Mouse (Mus musculus) urinary bladder, adult 18-20 months (tissue): ENCODE measurements around the gene Lrrc49.
A peak's percentile ranks its signal among the peaks of the same experiment; 100 is the strongest.

ENCODE experiments used
- DNase-seq, 2 experiments: peaks; one replicate each; pipeline ENCODE4 v3.0.0; 2022; ENCODE audit warnings: low spot score in 2 of 2, mixed read lengths in 2 of 2

The Lrrc49 gene

DNA sequence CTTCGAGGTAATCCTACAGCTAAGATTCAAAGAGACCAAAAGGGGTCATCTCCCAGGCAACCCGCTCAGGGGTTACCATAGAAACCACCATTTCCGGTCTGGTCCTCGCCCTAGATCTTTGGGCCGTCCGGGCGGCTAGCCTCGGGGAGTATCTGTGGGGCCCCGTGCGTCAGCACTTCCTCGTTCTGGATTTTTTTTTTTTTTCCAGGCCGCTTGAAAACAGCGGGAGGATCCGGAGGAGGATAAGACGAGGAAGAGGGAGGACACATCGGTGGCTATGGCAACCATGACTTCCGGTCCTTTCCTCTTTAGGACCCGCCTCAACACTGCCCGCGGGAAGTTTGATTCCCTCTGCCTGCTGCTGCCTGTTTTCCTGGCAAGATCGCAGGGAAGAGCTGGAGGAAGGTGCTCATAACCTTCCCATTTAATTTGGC is at the start of gene Lrrc49:
Gene Lrrc49 (minus strand): TSS at position 268 of the 434 bp plus-strand sequence.
- peak; percentile 80 to 81 for DNase-seq

DNA sequence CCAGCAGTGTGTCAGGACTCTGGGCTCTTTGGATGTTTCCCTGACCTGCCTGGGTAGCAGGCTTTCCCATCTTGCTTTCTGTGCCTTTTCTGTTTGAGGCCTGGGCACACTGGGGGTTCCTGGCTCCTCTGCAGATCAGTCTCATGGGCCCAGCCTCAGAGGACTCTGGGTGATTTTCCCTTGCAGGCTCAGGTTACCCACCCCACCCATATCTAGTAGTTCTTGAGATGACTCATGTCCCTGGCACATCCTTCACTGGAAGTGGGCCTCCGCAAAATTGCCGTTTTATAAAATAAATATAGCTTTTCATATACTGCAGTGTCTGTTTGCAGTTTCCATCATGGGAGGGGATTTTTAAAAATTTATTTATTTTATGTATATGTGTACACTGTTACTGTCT is 46.4 kb upstream of the Lrrc49 start:
- DNase-seq: no peak

DNA sequence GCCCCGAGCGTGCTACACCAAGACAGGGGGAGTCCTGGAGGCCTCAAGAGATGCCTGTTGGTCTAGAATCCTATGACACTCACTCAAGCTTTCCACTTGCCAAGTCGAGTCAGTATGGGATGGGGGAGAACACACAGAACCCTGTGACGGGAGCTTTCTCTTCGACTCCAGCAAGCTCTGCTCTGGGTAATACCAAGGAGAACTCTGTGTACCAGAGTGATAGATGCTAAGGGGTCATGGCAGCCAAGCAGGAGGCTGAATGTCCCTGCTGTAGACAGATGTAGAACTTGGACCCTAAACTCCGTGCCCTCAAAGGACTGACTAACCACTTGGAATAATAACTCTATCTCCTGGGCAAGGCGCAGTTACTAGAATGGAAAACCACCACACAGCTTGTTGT is 37.0 kb upstream of the Lrrc49 start:
- no peak for DNase-seq

DNA sequence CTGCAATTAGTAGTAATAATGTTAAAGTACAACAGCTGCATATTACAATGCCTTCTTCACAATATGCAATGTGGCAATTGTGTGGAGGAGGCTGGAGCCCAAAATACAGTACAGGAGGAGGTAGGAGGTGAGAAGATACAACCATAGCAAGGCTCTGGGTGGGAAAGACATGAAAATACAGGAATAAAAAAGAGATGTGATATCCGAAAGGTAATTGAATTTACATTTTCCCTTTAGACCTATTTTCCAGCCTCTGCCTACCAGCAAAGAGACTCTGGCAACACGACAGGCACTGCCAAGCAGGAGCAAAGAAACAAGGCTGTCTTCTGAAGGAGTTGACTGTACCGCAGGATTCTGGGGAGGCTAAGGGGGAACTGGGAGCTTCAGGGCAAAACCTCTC is 31.7 kb upstream of the Lrrc49 start:
- DNase-seq: no peak

DNA sequence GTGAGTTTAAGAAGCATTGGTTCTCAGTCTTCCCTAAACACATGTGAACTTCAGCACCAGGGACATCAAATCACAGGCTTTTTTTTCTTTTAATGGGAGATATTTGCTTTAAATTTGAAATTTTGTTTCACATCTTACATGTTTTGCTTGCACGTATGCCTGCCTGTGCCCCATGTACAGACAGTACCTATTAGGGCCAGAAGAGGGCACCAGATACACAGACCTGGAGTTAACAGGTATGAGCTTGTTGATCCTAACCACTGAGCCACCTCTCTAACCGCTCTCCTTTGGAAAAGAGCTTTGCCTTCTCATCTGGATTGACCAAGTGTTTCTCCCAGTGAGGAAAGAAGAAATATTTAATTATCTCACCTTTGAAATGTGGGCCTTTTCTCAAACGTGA is 30.3 kb upstream of the Lrrc49 start:
- peak in 1 of 2 experiments; percentile 48 for DNase-seq

DNA sequence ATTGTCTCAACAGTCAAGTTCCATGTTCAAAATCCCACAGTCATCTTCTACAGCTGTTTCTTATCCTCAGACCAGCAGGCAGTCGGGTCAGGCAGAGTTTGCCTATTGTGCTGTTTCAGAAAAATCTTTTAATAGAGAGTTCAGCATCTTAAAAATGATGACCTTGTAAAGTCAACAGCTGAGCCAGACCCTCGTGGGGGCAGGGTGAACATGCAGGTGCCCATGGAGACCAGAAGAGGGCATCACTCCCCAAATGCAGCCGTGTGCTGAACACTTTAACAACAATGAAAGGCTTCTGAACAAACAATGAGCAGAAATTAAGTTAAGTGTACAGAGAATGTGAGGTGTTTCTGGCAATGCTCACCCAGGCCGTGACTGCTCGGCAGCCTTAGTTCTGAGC is 27.9 kb upstream of the Lrrc49 start:
- DNase-seq: no peak

DNA sequence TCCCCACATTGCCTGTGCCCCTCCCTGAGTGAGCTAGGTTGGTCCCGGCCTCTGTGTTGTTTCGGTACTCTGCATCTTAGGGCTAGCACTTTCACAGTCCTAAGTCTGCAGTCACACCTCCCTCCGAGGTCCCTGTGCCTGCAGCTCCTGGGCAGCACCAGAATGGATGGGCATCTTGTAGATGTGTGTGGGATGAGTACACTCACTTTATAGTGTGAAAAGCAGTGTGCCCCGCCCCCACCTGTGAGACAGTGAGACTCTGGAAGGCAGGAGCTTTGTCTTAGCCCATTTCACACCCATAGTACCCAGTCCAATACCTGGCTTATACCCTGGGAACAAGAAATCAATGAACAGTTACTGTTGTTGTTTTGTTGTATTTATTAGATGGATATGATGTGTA is 27.3 kb upstream of the Lrrc49 start:
- DNase-seq: no peak

DNA sequence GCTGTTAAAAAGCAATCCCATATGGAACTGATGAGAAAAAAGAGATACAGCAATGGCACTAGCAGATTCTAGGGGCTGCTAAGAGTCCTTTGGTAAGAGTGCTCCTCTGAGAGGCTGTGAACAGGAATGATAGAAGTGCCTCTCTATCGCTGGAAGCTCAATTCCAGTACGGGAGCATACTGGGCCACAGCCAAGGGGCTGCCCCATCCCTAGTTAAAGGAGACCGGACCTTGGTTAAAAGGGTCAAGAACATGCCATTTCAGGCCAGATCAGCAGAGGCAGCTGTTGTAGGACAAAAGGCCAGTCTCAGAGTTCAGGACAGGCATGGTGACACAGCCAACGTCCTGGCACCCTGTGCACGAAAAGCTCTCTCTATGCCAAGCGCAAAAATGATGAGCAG is 26.2 kb upstream of the Lrrc49 start:
- no peak for DNase-seq

DNA sequence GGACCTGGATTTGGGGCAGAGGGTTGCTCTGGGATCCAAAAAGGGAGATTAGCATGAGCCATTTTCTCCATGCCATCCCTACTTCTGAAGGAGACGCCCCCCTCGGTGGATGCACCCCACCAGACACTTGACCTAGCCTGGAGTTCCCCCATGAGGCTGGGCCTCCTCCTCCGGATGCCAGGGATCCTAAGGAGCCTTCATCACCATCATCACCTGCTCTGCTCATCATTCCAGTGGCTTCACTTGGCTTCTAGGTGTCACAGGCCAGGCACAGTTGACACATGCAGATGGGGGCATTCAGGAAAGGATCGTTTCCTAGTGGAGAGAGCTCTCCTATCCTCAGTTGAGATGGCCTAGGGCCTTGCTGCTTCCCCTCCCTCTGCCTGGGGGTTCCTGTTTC is 25.7 kb upstream of the Lrrc49 start:
- DNase-seq: no peak

DNA sequence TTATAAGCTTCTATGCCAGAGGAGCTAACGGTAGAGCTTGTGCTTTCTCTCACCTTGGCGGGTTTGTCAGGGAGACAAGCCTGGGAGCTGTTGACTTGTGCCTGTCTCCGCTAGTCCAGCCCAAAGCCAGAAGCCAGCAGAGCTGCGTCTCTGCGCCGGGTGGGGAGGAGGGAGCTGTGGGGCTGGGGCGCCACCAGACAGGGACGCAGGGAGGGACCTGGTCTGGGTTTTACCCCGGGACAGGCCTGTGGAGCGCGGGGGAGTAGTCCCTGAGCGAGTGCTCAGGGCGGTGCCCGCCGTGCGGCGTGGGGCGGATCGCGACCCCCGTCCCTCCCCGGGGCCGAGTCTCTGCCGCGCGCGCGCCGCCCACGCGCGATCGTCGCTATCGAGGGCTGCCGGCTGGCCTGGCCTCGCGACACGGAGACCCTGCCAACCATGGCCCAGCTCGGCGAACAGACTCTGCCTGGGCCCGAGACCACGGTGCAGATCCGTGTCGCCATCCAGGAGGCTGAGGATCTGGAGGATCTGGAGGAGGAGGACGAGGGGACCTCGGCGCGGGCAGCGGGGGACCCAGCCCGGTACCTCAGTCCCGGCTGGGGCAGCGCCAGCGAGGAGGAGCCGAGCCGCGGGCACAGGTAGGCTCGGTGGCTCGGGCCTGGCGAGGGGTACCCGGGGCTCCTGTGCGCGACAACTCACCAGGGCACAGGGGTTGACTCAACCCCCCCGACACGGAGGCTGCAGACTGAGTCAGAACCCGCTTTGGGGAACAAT is 25.0 kb upstream of the Lrrc49 start, which contains the start of gene Larp6:
Gene Larp6 (plus strand): TSS at position 219 of the 771 bp plus-strand sequence.
- DNase-seq: peak; percentile 38 to 44

DNA sequence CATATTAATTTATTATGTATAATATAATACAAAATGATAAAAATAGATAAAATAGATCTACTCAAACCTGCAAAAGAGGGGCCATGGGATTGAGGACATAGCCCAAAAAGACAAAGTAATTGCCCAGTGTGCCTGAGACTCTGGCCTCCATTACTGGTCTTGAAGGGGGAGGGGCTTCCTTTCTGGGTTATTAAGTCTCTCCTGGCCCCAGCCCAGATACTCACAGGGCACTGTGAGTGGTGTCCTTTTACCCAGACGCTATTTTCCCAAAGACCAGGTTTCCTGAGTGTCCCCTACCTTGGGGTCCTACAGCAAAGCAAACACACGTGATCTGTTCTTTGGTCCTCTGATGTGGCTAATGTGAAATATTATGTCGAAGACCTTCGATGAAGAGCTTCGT is 24.1 kb upstream of the Lrrc49 start:
- no peak for DNase-seq

DNA sequence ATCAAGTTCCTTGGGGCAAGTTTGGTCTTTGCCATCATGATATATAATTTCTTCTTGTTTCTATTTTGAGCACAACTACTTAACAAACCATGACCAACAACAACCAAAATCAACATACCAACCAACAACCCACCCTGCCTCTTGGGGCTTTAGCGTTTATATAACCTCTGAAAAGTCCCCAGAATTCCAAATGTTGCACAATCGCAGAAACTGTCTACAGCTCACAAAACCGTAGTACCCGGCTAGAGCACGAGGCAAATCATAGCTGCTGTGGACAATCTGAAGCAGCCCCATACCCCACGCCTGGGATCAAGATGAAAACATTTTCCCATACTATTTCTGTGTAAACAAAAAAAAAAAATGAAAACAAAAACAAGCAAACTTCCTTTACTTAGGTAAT is 21.8 kb upstream of the Lrrc49 start:
- DNase-seq: no peak

DNA sequence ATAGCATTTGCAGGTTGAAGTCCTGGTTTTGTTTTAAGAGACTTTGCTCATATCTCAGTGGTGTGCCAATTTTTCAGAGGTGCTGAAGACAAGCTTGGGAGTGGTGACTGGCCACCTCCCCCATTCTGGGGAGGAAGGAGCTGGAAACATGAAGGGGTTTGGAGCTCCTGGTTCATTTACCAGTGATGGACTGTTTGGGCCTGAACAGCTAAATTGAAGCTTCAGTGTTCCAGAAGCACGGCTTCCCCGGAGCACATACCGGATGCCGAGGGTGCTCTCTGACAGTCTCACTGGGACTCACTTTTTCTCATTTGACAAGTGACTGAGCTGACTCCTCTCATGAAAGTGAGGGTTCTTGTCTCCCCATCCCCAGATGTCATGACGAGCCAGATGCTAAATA is 20.6 kb upstream of the Lrrc49 start:
- DNase-seq: no peak

DNA sequence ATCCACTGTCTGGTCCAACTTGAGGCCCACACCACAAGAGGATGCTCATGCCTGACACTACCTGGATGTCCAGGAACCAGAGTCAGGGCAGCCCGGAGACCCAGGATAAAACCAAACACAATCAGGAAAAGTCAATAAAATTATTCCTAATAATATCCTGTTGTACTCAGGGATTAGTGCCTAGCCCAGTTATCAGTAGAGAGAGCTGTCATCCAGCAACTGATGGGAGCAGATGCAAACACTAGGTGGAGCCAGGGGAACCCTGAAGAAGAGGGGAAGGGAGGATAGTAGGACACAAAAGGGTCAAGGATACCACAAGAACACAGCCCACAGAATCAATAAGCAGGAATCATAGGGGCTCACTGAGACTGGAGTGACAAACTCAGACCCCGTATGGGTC is 19.6 kb upstream of the Lrrc49 start:
- no peak for DNase-seq

DNA sequence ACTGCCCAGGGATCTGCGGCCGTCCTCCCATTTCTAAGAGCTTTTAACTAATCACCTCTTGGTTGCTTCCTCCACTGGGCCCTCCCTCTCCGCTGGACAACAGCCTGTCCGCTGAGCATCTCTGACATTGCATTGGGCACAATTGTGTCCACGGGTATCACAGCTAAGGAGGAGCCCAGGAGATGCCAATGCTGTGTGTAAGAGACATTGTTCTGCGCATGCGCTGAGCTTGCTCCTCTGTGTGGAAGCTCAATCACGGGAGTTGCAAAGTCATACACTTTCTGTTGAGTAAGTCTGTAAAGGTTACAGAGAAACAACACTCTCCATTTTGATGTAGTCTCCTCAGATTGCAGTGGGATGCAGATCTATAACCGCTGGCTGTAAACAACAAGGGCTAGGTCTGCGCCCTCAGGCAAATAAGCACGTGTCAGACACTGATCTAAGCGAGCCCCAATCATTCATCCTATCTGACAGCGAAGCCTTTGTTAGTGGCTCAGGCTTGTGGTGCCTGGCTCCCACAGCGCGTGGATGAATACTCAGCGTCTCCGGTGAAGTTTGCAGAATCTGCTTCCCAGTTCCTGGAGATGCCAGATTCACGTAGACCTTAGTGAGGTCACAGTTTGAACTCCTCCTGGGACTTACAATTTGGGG is 11.7 kb upstream of the Lrrc49 start:
- DNase-seq: no peak

DNA sequence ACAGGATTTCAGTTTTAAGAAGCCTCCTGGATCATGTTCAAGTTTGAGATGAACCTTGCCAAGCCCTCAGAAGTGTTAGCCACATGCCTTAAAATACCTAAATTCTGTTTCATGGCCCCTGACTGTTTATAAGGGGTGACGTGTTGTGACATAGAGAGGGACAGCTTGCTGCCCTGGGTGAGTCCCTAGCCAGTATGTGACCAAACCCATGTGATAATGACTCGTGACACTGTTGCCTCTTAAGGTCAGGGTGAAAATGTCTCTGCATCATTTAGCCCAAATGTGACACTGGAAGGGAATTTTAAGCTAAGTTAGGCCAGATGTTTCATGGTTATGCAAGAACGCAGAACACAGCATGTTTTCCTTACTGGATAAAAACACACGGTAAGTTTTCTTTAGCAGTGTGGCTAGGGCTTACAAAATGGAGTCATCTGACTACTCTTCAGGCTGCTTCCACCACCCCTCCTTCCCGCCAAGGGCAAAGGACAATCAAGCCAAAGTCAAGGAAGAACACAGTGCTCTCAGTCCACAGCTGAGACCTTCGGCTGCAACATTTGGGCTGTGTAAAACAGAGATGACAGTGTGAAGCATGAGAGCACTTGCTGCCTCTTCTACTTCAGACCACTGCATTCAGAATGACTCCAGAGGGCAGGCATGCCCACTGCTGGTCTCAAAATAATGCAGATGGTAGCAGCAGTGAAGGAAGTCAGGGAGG is 8.5 kb upstream of the Lrrc49 start:
- DNase-seq: peak in 1 of 2 experiments; percentile 27

DNA sequence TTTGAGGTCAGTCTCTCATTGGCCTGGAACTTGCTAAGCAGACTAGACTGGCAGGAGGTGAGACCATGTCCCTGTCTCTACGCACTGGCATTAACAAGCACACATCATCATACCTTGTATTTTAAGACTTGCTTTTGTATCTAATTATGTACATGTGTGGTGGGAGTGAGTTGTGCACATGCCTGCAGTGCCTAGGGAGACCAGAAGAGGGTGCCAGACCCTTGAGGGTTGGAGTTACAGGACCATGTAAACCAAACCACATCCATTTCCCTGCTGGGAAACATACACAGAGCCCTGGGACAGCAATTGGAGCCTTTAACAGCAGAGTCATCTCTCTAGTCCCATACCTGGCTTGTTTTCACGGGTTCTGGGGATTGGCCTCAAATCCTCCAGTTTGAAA is 6.0 kb upstream of the Lrrc49 start:
- no peak for DNase-seq

DNA sequence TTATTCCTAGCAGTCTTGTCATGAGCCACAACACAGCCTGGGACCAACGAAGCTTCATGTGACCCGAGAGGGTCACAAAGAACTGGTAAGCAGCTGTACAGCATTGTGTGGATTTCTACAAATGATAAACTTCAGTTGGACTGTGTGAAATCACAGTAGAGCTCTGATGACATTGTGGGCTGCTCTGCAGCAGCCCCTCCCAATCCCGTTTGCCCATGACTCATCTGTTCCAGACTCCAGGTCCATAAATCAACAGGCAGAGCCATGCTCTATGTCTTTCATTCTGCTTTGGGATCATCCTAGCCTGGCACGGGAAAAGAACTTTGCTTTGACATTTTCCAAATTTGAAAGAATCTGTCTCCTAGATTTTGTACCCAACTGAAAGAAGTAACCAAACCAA is 4.7 kb upstream of the Lrrc49 start:
- DNase-seq: no peak

DNA sequence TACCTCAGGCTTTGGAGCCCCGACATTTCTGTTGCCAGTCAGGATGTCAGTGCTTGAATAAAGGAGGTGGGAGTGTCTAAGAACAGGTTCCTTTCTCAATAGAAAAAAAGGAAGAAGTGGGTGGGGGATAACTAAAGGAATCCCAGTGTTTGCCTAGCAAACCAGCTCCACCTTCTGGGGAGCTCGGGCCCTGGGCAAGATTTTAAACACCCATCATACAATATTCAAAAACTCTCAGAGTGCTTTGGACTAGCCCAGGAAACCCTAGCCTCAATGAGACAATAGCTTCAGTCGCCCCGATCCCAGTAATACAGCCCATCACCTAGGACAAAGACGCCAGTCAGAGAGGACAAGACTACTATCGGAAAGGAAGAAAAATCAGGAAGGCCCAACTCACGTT is 543 bp downstream of the Lrrc49 start:
- no peak for DNase-seq

DNA sequence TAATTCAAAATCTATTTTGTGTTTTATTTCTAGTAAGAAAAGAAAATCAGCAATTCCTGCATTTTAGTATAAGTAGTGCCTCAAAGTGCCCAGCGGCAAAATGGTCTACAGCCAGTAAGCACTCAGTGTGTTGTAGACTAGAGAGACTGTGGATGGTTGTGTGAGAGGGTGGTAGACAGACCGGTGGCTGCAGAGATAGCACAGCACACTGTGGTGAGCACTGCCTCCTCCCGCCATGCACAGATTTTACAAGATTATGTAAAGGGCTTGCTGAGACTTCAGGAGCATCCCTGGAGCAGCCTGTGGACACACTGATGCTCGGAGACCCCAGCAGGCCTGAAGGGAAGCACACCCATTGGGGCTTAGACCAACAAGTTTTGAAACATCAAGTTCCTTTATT is 5.2 kb downstream of the Lrrc49 start:
- no peak for DNase-seq

DNA sequence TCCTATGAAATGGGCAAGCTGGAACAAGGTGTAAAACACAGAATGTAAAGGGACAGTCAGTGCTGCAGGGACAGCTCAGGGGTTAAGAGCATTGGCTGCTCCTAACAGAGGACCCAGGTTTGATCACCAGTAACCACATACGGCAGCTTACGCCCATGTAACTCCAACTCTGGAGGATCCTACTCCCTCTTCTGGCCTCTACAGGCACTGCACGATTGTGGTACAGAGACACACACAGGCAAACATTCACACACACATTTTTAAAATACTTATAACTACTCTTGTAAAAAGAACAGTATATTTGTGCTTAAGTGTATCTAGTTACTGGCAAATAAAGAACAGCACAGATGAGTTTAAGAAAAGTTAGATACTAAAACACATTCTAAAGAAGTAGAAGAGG is 7.0 kb downstream of the Lrrc49 start:
- no peak for DNase-seq

DNA sequence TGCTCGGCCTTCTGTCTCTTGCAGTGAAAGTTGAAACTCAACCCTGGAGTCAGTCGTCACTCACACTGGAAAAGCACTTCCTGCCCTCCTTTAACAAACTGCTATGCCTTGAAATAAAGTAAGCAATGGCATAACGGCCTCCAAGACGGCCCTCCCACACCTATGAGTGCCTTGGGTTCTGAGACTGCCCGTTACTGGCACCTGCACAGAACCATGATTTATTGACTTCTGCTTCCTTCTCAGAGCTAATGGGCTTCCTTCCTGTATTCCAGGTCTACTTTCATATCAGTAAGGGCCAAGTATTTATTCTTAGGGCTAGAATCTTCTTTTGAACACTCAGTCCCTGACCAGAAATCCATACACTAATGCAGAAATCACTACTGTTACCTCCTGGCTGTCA is 9.0 kb downstream of the Lrrc49 start:
- no peak for DNase-seq

DNA sequence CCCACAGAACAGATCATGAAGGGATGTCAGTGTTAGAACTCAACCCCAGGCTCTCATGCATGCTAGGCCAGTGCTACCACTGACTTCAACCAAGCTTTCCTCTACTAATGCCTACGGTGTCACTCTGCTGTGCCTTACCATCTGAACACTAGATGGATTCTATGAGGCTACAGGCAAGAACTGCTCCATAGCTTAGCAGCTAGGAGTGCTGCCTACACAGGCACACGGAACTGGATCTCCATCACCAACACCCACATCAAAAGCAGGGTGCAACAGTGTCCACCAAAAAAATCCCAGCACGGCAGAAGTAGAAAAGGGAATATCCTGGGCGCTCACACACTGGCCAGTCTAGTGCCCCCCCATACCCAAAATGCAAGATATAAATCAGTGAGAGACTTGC is 11.5 kb downstream of the Lrrc49 start:
- no peak for DNase-seq
